Mouse (Mus musculus) adrenal gland, postnatal 4 days (tissue): Measurements from ENCODE around the gene Cpn1. TPM values are rescaled to one million over a fixed set of nuclear protein-coding genes. Genes with fewer than 3 reads are reported as not detected.

Source experiments
- DNase-seq, 2 experiments: peaks; one replicate each; pipeline ENCODE4 v3.0.0; 2021 to 2022; ENCODE audit warnings: low spot score in 2 of 2, mixed read lengths in 2 of 2
- total RNA-seq, 2 experiments: library from RNA; stranded (reverse); gene quantifications; 2 replicates each; pipeline ENCODE4 v1.2.3; 2021

Gene Cpn1
- total RNA-seq, 2 experiments from 2014 or later = 15.0 to 17.9 TPM

- no peak for DNase-seq
Observed at GRCm38 (mm10) chr19:43943076-43943475, 43.3 kb downstream of the Cpn1 start.

- peak; percentile 70 to 80 for DNase-seq
Observed at GRCm38 (mm10) chr19:43939769-43940689, 46.3 kb downstream of the Cpn1 start, which contains the start of gene Dnmbp. TSS of gene Dnmbp (minus strand) at chr19:43940191.

- DNase-seq = no peak
Observed at GRCm38 (mm10) chr19:43939171-43939768, 47.1 kb downstream of the Cpn1 start.

DNA sequence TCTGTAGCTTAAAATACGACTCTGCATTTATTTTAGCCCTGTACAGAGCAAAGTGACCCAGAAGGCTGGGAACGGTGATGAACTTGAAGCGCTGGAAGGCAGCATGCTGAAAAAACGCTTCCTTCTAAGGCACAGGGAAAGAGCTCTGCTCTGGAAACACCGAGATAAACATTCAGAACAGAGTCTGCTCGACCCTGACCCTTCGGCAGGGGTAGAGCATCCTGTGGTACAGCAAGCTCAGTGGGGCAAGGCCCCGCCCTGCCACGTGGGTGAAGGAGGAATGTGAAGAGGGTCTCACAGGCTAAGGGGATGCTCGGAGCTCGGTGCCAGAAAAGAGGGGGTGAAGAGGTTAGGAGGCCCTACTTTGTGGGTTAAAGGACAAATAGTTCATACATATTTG lies 48.0 kb downstream of the Cpn1 start:
- no peak for DNase-seq

DNA sequence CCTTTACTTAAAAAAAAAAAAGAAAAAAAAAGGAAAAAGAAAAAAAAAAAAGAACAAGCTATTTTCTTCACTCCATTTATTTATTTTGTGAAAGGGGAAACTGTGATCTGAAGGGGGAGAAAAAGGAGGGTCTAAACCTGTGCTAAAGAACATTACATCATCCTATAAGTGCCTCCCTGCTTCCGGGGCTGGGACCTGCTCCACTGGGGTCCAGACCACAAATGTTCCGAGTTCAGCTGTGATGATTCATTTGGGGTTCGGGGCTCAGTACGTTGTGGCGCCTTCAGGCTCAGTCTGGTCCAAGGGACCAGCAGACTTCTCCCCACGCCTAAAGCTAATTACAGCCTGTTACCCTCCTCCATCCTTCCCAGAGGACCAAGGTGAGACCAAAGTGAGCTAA lies 55.4 kb downstream of the Cpn1 start:
- no peak for DNase-seq

DNA sequence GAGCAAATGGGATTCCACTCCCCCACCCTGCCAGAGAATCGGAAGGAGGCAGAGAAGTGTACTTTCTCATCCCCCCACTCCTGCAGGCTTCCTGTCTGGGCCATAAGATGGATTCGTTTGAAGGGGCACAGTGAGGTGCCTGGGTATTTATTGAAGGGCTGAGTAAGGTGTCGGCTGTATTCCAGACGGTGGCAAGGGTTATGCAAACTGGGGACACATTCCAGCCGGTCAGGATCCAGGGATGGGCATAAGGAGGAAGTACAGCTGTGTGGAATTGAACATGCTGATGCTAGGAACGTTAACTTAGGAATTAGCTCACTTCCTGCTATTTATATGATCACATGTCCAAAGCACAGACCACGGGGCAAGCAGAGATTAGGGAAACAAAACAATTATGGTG lies 56.0 kb downstream of the Cpn1 start:
- no peak for DNase-seq

- no peak for DNase-seq
Observed at GRCm38 (mm10) chr19:43929869-43930268, 56.5 kb downstream of the Cpn1 start.

DNA sequence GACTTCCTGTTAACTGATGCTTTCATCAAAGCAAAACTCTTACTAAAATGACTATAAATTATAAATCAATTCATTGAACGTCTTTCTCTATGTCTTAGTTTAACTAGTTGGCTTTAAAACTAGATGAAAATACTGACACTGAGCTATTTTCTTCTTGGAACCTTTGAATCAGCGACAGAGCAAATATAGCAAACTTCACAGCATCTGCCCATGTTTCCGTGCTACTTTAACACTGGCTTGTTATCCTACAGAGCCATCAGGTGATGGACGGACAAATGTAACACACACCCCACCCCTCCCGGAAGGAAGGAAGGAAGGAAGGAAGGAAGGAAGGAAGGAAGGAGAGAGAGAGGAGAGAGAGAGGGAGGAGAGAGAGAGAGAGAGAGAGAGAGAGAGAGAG lies 58.4 kb downstream of the Cpn1 start:
- no peak for DNase-seq

DNA sequence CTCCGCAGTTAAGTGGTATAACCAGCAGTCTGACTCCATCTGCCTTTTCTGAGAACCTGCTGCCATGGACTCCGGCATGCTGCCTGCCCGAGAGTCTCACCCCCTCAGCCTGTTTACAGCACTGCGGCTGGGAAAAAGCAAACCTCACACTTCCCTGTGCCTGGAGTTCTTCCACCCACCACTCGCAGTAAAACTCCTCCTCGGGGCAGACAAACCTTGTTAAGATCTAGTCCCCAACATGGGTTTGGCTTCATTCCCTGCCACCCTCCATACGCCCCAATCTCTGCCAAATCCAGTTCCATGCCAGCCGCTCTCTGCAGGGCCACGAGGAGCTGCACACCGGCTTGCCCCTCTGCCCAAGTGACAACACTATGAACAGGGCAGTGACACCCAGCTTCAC lies 59.3 kb downstream of the Cpn1 start:
- no peak for DNase-seq

DNA sequence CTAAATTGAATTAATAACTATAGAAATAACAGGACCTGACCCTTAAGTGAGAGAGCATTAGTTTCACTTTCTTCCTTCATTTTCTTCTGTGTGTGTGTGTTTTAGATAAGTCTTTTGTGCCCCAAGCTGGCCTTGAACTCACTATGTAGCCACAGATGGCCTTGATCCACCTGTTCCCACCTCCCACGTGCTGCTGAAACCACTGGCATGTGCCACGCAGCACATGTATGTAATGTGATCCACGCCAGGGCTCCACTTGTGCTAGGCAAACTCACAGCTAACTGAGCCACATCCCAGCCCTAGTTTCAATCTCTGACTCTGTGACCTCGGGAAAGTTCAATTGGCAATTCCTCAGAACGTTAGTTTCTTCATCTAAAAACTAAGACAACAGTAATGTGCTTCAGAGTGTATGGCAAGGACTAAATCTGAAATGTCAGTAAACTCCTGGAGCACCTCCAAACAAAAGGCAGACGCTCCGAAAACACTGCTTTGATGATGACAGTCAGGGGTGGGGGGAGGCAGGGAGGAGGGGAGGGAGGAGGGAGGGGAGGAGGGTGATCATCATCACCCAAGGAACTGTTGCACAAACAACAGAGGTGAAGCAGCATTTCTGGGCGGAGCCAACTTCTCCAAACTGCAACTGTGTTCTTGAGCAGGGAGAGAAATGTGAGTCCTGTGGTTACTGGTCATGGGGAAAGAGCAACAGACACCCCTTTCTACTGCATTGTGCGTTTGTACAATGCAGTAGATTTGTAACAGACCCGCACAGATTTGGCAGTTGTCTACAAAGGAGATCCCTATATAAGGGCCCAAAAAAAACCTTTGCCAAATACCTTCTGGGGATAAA lies 60.0 kb downstream of the Cpn1 start:
- no peak for DNase-seq

- no peak for DNase-seq
Observed at GRCm38 (mm10) chr19:43924361-43924760, 62.0 kb downstream of the Cpn1 start.

DNA sequence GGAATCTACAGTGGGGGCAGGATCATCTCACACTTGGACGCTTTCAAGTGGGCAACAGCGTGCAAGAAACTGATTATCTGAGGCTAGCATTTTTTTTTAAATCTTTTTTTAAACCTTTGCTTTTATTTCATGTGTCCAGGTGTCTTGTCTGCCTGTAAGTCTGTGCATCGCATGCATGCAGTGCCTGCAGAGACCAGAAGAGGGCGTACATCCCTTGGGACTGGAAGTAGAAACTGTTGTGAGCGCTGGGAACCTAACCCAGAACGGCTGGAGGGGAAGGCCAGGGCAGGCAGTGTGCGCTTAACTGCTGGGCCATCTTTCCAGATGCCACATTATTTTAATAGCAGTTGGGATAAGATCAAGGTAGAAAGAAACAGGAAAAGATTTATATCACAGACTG lies 63.4 kb downstream of the Cpn1 start:
- no peak for DNase-seq

DNA sequence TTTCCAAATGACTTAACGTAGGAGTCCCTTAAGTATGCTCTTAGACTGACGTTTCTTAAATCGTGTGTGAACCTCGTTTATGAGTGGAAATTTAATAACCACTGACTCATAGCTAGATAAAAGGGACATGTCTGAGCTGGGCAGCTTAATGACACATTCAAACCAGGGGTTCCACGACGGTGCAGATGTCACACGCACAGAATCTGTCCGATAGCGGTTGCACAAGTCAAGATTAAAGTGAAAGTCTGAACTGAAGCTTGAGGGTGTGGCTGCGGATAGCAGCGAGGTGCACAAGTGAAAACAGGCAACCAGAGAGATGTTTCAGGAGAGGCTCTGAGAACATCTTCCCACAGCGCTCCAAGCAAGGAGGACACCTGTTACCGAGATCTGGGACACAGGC lies 64.9 kb downstream of the Cpn1 start:
- no peak for DNase-seq

DNA sequence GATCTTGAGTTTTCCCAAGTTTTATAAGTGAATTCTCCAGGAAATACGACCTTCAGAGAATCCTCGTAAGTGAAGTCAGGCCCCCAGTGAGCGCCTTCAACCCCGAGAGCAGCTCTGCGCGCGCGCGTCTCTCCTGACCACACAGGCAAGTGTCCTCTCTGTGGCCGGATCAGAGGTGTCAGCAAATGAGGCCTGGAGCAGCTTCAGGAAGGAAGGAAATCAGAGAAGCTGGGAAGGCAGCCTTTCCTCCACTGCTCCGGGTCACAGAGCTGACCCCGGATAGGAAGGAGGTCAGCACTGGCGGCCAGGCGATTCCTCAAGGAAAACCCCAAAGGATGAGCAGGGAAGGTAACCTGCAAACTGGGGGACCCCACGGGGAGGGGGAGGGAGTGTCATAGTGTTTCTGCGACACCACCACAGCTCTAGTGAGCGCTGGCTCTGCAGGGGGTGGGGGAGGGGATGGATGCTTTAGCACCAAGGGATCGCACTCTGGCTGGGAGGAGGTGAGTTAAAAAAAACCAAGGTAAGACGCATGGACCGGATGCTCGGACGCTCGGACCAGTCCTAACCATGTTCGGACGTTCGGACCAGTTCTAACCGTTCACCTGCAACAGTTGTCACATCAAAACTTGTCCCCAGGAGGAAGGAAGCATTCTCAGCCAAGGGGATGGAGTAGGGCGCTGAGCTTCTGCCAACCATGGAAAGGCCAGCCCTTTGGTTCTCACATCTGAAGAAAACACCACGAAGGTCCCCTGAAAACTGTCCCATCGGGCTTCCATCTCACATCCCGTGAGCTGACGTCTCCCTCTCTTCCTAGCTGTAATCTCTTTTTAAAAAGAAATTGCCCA lies 65.7 kb downstream of the Cpn1 start:
- no peak for DNase-seq

DNA sequence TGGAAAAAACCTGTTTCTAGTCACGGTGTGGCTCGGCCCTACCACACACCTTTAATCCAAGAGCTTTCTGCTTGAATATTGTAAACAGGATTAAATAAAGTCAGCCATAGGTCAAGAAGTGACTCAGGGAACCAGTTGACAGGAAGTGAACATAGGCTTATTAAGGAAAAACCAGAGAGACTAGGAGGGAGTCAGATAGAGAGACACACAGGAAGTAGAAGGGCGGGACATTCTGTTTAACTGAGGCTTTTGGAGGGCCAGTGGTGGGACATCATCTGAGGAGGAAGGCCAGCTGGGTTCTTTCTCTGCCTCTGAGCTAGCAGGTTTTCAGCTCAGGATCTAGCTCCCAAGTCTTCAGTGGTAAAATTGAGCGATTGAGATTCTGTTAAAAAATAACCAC lies 66.5 kb downstream of the Cpn1 start:
- DNase-seq = no peak

GRCm38 (mm10) chr19:43918834-43919233 lies 67.5 kb downstream of the Cpn1 start:
- DNase-seq = no peak

- no peak for DNase-seq
Observed at GRCm38 (mm10) chr19:43917763-43918162, 68.6 kb downstream of the Cpn1 start.

- no peak for DNase-seq
Observed at GRCm38 (mm10) chr19:43917406-43917691, 69.0 kb downstream of the Cpn1 start.

DNA sequence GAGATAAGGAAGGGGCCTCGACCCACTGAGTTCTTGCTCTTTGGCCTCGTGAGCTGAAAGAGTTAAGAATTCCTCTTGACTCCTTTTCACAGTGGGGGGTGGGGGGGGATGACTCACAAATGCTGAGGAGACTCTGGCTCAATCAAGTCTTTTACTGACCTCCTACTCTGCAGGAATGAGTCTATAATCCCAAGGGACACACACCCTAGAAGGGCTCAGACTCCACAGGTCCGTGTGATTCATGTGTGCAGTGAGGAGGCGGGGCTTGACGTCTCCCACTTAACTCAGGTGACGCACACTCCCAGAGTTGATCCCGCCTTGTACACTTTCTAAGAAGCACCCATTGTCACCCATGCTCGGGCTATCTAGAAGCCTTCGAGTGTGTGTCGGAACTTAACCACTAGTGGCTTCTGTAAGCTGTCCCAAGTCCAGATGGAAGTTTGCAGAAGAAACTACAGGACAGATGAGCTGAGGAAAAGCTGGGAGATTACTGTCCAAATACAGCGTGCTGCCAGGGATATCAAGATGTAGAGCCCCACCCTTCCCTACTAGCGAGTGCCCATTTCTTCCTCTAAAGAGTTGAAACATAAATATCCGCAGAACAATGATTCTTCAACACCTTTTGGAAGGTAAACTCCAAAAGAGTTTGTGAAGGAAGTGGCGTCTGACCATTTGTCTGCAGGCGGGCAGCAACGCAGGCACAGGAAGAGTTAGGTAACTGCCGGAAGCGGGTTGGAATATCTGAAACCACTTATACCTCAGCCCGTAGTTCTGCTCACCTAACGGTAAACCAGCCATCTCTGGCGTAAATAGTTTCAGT lies 69.6 kb downstream of the Cpn1 start:
- no peak for DNase-seq

GRCm38 (mm10) chr19:43915431-43915830 lies 70.9 kb downstream of the Cpn1 start:
- no peak for DNase-seq
